Mouse (Mus musculus): ENCODE measurements around the gene Slc25a17. TPM values are rescaled to one million over a fixed set of nuclear protein-coding genes. Genes with fewer than 3 reads are reported as not detected.

The Slc25a17 gene
- total RNA-seq, 2 experiments from 2014 or later = 66.2 to 69.2 TPM

- no peak for ATAC-seq (replicated peaks; ENCODE audit: poor library complexity, severe bottlenecking)
Measured at GRCm38 (mm10) chr15:81356946-81357345, 3.7 kb downstream of the Slc25a17 start.

DNA sequence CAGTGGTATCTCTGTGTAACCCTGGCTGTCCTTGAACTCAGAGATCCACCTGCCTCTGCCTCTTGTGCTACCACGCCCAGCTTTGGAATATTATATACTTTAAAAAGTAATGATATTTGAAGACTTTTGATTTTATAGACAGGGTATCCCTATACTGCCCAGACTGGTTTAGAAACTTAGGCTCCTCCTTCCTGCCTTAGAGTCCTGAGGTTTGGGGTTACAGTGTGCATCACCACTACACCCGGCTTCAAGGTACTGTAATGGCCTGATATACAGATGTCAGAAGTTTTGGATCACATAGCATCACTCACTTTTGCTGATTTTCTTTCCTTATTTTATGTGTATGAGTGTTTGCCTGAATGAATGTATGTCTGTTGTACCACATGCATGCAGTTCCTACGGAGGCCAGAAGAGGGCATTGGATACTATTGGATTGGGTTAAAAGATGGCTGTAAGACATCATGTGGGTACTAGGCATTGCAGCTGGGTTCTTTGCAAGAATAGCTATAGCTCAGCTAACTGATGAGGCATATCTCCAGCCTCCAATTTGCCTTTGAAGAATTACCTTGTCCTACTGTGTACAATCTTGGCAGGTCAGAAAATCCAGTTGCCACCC, 5.4 kb downstream of the Slc25a17 start:
- ATAC-seq (replicated peaks; ENCODE audit: poor library complexity, severe bottlenecking) = peak; percentile 74

DNA sequence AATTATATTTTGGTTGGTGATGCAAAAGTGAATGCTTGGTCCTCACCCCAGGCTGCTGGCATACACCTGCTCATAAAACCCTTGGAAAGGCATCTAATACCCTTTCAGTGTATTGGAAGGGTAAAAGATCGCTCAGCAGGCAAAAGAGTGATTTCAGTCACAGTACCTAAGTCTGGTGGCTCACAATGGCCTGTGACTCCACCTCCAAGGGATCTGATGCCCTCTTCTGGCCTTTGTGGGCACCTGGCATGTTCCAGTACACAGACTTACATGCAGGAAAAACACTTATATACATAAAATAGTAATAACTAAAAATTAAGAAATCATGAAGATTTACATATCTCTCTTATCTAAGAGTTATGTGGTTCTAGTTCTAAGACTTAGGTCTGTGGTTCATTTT, 8.0 kb downstream of the Slc25a17 start:
- ATAC-seq (replicated peaks; ENCODE audit: poor library complexity, severe bottlenecking) = no peak

DNA sequence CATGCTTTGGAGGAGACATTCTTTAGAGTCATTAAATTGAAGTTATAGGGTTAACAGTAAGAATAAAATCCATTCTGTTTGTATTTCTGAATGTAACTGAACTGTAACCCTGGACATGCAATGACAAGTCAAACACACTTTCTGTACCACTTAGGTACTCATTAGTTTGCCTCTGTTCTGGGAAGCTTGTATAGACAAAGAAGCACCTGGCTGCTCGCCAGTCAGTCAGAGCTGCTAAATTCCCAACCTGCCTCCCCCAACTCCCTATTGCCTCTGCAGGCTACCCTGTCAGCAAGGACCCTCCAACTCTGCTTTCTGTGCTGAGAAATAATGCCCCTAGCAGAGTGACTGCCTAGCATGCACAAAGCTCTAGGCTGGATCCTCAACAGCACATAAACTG, 10.2 kb downstream of the Slc25a17 start:
- ATAC-seq (replicated peaks; ENCODE audit: poor library complexity, severe bottlenecking) = no peak

DNA sequence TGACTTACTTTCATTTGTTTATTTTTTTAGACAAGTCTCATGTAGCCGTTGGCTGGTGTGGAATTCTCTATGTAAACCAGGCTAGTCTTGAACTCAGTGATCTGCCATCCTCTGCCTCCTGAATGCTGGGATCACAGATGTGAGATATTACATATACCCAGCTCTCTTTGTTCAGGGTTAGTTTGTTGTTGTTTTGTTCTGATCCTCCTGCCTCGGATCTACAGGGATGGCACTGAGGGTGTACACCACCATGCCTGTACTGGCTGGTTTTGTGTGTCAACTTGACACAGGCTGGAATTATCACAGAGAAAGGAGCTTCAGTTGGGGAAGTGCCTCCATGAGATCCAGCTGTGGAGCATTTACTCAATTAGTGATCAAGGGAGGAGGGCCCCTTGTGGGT, 12.2 kb downstream of the Slc25a17 start:
- ATAC-seq (replicated peaks; ENCODE audit: poor library complexity, severe bottlenecking) = no peak

GRCm38 (mm10) chr15:81347466-81347865, 13.1 kb downstream of the Slc25a17 start:
- ATAC-seq (replicated peaks; ENCODE audit: poor library complexity, severe bottlenecking) = no peak

- ATAC-seq (replicated peaks; ENCODE audit: poor library complexity, severe bottlenecking) = no peak
Measured at GRCm38 (mm10) chr15:81341426-81341825, 19.2 kb downstream of the Slc25a17 start.

DNA sequence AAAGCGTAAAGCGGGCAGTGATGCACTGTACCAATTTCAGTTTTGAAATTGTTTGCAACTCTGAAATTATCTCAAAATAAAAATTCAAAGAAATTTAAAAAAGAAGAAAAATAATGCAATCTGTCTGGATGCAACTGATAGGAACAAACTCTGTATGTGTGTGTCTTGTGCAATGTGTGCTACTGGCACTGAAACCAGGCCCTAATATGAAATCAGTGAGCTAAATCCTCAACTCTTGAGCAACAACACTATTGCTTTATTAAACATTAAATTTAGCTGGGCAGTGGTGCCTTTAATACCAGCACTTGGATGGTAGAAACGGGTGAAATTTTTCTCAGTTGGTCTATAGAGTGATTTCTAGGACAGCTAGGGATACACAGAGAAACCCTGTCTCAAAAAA, 21.5 kb downstream of the Slc25a17 start:
- ATAC-seq (replicated peaks; ENCODE audit: poor library complexity, severe bottlenecking) = no peak

- ATAC-seq (replicated peaks; ENCODE audit: poor library complexity, severe bottlenecking) = no peak
Measured at GRCm38 (mm10) chr15:81336466-81336865, 24.1 kb downstream of the Slc25a17 start.

DNA sequence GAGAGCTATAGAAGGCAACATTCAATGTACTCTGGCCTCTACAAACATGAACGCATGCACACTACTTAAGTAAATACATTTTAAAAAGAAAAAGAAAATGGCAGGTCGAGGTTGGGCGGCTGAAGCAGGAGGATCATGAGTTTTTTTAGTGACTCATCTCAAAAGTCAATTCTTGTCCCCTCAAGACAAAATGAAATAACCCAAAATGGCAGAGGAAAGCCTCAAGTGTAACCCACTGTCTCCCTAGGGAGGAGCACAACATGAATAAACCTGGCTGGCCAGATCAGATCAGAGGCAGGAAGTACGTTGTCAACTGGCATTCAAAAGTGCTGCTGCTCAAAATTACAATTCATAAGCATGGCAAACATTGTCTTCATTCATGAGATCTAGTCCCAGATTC, 28.1 kb downstream of the Slc25a17 start:
- no peak for ATAC-seq (replicated peaks; ENCODE audit: poor library complexity, severe bottlenecking)

DNA sequence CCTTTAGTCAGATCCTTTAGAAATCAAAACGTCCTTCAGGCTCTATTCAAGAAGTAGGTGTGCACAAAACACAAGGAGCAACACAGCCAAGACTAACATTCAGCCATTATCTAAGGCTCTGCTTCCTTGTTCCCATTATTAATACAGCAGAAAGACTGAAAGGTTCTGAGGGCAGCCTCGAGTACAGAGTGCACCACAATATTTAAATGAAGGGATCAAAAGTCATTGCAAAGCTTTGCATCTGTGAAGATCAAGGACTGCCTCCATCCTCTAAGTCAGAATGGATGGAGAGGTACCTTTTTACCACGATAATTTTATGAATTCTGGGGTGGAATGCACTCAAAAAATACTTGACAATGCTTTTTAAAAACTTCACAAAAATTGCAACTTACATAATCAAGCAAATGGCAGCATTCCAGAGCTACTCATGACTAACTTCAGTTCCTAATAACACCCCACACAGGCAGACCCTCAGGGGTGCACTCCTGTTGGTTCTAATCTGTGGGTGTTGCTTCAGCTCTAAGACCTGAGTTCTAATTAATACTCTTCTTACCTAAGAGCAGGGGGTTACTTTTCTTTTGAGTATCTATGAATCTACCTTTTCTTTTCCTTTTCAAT, 29.7 kb downstream of the Slc25a17 start:
- no peak for ATAC-seq (replicated peaks; ENCODE audit: poor library complexity, severe bottlenecking)

DNA sequence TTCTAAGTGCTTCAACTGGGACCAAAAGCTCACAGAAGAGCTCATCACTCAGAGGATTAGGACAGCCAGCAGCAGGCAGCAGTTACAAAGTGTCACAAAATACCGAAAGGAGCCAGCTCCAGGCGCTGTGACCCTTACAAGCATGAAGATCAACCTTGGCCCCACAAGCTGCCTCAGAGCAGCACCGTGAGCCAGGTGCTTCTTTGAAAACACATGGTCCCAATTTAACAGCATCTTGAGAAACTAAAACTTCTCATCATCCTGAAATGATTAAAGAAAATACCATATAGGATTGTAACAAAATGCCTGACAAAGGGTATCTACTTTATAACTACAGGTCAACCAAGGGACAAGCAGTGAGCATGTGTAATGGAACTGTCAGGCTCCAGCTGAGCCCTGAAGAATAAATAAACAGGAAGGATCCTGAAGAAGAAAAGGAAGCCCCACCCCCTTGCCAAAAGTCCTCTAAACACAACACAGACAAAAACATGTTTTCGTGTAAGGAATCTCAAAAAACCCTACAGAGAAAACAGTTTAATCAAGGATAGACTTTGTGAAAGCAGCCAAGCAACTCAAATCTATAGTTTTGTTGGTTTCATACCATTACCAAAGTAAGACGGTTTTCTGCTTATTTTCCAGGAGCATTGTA, 30.8 kb downstream of the Slc25a17 start:
- ATAC-seq (replicated peaks; ENCODE audit: poor library complexity, severe bottlenecking) = no peak

- ATAC-seq (replicated peaks; ENCODE audit: poor library complexity, severe bottlenecking) = no peak
Measured at GRCm38 (mm10) chr15:81327501-81327900, 33.1 kb downstream of the Slc25a17 start.

GRCm38 (mm10) chr15:81324979-81325378, 35.6 kb downstream of the Slc25a17 start:
- ATAC-seq (replicated peaks; ENCODE audit: poor library complexity, severe bottlenecking) = no peak

DNA sequence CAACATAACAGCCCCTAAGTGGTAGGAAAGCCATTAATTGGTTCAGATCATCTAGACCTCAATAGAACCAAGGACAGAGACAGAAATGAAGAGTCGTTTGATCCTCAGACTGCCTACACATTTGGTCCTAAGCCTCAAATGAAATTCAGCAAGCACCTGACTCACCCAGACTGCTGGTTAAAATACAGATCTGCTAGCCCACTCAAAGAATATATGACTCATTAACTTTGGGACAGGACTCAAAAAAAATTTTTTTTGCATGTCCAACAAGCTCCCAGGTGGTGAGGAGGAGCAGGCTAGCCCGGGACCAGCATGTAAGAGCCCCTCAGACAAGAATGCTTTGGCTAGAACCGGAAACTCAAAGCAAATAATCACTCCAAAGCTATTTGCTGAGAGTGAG, 40.5 kb downstream of the Slc25a17 start:
- ATAC-seq (replicated peaks; ENCODE audit: poor library complexity, severe bottlenecking) = no peak

- no peak for ATAC-seq (replicated peaks; ENCODE audit: poor library complexity, severe bottlenecking)
Measured at GRCm38 (mm10) chr15:81319462-81319861, 41.1 kb downstream of the Slc25a17 start.

DNA sequence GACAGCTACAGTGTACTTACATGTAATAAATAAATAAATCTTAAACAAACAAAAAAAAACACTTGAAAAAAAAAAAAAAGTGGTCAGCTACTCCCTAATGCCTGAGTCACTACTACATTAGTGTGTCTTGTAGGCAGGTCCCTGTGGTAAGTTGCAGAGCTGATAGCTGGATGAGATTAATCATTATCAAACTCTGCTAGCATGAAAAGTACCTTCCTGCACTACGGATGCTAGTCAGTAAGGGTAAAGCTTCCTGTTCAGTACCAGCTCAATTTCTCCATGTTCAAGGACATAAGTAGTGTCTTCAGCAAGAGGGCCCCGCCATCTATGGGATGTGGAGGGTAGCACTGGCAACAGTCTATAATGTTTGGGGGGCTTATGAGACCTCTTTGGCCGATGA, 46.7 kb downstream of the Slc25a17 start:
- ATAC-seq (replicated peaks; ENCODE audit: poor library complexity, severe bottlenecking) = no peak

DNA sequence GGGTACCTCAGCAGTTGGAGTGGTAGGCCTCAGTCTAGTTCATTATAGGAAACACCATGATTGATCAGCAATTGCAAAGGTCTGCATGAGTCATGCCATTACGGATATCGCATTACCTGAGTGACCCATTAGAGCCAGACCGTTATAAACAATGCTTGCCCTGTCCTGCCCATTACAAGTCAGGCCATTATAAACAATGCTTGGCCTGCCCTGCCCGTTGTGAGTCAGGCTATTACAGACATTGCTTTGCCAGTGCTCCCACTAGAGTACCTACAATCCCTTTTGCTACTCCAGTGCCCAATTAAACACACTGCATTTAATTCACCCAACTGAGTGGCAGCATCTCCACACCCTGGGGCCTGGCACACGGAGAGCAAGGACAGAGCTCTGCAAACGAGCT, 49.6 kb downstream of the Slc25a17 start:
- no peak for ATAC-seq (replicated peaks; ENCODE audit: poor library complexity, severe bottlenecking)

GRCm38 (mm10) chr15:81310353-81310752, 50.3 kb downstream of the Slc25a17 start:
- no peak for ATAC-seq (replicated peaks; ENCODE audit: poor library complexity, severe bottlenecking)

- no peak for ATAC-seq (replicated peaks; ENCODE audit: poor library complexity, severe bottlenecking)
Measured at GRCm38 (mm10) chr15:81308038-81308437, 52.6 kb downstream of the Slc25a17 start.

GRCm38 (mm10) chr15:81306501-81306900, 54.1 kb downstream of the Slc25a17 start:
- ATAC-seq (replicated peaks; ENCODE audit: poor library complexity, severe bottlenecking) = no peak

- ATAC-seq (replicated peaks; ENCODE audit: poor library complexity, severe bottlenecking) = no peak
Measured at GRCm38 (mm10) chr15:81305035-81305434, 55.6 kb downstream of the Slc25a17 start.
